Mouse (Mus musculus) fat pad, adult 2 months (tissue): Measurements from ENCODE around the gene Kcnk5.
A peak's percentile ranks its signal among the peaks of the same experiment; 100 is the strongest.

Experiments
- DNase-seq: peaks from one replicate; pipeline ENCODE4 v3.0.0-alpha.2; 2011; ENCODE audit warnings: low read depth, low spot score; ENCODE audit errors: extremely low read depth

Kcnk5 gene

DNA sequence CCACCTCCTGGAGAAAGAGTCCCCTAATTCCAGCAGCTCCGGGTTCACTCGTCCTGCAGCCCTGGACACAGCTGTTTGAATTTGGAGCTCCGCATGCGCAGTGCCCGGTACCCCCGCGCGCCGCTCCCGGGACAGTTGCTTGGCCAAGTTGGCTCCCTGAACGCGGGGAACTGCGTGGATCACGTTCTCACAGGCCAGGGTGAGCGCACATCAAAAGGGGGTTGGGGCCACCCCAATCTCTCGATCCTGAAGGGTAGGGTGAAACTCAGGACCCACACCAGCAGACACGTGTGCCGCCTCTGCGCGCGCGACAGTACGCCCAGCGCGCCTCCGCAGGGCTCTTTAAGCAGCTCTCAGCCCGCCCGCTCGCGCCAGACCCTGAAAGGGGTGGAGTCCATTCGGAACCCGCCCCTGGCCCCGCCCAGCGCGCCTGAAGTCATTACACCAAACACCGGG lies at the start of gene Kcnk5:
Gene Kcnk5, minus strand, starts transcription at position 344 of the 456 bp plus-strand sequence.
- DNase-seq = no peak

DNA sequence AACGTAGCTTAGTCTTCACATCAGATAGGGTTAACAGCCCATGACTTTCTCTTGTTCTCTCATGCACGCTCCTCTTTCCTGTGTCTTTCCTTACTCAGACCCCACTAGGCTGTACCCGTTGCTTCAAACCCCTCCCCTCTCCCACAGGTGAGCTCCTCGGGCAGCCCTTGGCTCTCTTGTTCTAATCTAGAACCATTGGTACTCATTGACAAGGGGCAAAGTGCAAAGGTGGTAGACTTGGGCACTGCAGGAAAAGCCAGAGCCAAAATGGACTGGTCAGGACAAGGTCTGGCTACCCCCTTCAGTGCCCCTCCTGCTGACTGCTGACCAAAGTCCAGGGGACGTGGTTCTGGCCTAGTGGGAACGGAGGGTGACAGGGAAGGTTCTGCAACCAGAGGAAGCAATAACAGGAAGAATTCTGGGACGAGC lies 48.5 kb upstream of the Kcnk5 start:
- DNase-seq = no peak

DNA sequence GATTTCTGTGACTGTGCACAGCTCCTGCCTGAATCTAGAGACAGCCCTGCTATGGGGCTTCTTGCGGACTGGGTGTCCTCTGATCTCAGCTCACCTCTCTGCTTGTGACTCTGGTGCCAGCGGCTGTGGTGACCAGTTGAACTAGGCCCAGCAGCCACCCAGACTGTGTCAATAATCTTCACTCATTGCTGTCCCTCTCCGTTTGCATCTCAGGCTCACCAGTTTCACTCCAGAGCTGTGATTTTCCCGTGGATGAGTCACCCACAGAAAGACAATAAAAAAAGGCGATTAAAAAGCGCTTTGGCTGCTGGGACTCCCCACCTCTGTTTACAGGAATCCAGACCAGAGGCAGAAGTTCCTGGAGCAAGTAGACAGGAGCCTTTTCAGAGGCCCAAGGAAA lies 47.8 kb upstream of the Kcnk5 start:
- no peak for DNase-seq

DNA sequence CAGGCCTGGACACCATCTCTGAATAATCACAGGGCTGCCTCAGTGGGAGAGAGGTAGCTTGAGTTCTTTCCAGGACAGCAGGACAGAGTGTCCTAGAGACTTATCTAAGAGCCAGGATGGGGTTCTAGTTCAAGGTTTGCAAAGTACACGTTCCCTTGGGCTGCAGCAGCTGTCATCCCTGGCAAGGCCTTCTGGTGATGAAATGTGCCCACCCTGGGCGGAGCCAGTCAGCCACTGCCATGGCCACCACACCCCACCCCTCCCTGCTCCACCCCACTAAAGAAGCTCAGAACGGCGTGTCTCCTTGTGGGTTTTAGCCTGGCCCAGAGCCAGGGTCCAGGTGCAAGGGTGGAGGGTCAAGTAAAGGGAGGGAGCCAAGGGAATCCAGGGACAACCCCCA lies 46.7 kb upstream of the Kcnk5 start:
- no peak for DNase-seq

DNA sequence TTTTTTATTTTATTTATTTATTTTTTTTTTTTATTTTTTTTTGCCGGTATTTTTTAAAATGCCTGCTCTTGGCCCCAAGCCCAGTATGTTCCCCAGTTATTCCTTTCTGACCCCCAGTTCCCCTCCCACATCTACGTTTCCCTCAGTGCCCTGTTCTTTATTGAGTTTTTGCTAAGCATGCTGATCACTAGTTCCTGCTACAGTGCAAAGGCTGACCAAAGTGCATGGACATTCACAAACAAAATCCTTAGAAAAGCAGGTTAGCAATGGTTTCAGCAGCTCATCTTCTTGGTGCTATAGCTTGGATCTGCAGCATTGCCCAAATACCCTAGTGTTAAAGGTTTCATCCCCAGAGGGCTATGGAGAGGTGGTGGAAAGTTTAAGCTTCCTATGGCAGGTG lies 45.4 kb upstream of the Kcnk5 start:
- no peak for DNase-seq

DNA sequence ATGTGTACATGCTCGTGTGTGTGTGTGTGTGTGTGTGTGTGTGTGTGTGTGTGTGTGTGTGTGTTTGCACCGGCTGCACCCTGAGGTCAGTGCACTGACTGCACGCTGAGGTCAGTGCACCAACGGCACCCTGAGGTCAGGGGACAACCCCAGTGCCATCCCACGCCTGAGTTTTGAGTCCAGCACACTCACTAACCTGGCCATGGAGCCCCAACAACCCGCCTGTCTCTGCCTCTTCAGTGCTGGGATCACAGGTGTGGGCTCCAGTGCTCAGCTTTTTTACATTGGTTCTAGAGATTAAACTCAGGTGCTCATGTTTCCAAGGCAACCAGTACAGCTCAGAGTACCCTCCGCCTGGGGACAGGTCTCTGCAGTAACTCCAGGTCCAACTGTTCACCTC lies 44.9 kb upstream of the Kcnk5 start:
- DNase-seq = no peak

DNA sequence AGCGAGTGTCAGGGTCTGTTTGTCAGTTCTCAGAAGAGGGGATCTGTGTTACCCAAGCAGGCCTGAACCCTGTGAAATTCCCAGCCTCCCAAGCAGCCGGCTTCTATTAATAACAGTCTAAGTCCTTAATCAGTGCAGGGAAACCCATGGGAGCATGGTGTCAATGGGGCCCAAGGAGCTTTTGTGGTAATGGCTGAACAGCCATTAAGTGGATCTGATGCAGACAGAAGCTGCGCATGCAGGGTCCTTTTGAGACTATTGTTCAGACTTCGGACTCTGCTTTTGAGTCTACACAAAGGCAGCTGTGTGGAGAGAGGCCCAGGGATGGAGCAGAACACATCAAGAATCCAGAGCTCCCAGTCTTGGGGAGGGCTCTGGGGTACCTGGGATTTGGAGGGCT lies 43.9 kb upstream of the Kcnk5 start:
- no peak for DNase-seq

DNA sequence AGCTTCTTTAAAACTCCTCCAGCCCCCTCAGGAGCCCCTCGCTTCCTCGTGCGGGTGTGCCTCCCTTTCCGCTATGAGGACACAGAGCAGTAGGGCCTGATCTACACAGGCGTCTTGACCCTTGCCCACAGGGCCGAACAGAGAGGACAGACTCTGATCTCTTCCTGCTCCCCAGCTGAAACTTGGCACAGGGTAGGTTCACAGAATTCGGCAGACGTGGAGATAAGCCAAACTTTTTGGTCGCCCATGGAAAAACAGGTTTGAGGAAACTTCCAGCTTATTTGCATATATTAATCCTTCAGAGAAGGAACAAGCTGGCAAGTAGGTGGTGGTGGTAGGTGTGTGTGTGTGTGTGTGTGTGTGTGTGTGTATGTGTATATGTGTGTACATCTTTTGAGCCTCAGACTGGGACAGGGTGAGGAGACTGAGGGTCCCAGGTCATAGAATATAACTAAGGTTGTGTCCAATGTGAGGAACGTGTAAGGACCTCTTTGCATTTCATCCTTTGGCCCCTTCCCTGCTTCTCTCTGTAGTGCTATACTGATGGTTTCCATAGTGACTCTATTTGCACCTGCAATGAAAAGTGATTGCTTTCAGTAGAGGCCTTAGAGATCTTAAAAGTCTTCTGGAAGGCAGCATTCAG lies 43.1 kb upstream of the Kcnk5 start:
- DNase-seq = peak; percentile 39

DNA sequence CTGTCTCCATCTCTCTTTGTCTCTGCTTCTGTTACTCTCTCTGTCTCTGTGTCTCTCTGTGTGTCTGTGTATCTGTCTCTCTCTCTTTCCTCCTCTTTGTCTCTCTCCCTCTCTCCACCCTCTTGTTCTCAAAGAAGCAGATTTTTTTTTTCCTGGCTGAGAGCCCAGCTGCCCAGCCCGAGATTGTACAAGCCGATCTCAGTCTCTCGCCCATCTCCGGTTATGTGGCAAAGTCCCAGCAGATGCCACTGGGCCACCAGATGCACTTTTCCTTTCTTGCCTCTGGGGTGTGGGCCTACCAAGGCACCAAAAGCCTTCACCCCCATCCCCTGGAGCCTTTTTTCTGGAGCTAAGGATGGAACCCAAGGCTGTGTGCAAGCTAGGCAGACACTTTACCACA lies 42.6 kb upstream of the Kcnk5 start:
- DNase-seq = no peak

DNA sequence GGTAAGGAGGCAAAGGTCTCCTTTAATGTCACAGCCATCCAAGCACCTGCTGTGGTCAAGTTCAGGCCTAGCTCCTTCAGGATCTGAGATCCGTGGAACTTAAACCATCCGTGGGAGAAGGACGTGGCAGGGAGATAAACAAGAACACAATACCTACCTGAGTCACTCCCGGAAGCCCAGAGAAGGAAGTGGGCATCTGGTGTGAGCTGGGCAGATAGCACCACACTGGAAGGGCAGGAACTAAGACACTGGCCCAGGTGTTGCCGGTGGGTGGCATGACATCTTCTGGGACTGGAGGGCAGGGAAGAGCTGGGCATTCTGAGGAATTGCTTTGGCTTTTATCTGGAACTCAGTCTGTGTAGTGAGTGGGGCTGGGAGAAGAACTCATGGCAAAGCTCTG lies 41.6 kb upstream of the Kcnk5 start:
- DNase-seq = no peak

DNA sequence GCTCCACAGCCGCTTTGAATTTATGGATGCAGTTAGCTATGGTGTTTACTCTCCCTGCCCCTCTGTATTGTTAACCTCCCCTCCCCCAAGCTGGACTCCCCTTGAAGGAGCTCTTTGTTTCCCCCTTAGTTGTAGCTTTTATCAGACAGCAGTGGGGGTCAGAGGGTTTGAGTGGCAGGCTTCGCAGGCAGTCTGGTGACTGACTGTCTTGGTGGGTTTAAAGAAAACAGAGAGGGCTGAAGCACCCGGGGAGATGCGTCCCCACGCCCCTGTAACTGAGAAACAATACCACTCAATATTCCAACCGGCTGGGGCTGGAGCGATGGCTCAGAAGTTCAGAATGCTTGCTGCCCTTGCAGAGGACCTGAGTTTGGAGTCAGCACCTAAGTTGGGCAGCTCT lies 39.5 kb upstream of the Kcnk5 start:
- DNase-seq = no peak

DNA sequence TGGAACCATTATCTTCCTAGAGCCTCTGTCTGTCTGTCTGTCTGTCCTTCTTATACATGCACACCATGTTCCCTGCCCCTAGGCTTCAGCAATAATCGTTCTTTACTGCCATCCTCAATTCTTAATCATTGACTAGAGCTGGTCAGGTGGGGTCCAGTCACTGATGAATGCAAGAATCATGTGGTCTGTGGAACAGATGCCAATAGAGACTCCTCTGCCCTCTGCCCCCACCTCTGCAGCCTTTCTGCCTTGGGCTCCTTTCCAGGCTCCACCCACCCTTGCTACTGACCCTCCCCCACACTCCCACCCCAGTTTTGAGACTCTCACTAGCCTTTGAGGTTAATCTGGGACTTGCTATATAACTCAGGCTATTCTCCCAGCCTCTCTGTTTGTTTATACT lies 38.2 kb upstream of the Kcnk5 start:
- no peak for DNase-seq

DNA sequence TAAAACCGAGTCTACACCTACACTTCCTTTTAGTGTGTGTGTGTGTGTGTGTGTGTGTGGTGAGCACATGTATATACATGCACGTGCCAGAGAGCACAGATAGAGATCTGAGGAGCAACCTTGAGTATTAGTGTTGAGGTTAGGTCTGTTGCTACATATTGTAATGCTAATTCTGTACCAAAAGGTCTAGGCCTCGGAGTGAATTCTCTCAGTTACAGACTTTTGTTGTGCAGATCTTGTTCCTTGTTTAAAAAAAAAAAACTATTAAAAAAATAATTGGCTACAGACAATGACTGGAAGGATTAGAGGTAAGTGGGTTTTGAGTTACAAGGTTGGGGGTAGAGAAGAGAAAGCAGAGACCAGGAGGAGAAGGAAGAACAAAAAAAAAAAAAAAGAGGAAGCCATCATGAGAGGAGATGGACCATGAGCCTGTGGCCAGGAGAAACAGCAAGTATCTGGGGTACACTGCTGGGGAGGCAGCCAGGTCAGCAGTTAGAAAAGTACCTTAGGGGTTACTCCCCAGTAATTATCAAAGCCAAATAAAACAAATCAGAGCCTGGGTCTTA lies 35.8 kb upstream of the Kcnk5 start:
- no peak for DNase-seq

DNA sequence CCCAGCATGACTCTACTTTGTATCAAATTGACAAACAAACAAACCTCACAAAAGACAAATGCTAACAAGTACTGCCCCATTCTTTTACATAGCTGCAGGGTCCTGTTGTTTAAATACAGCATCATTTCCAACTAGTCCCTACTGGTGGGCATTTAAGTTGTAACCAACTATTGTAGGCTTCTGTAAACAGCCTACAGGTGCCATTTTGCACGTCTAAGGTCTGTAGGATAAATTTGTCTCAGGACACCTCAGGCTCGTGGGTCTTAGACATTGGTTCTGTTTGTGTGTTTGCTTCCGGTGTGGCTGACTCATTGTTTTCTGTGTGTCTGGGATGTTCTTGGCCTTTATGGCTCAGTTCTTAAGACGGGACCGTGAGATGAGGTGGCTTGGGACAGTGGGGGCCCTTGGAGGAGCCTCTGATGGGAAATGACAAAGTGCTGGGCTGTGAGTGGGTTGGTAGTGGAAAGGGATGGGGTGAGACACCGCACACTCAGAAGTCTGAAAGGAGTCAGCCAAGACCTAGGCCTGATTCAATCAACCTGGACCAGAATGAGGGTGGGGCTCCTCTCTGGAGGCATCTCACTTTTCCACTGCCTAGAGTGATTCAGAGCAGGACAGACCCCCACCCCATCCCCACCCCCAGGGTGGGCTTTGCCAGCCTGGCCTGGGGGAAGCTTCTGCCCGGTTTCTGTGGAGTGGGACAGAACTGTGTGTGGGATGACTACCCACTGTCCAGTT lies 35.1 kb upstream of the Kcnk5 start:
- DNase-seq = no peak

DNA sequence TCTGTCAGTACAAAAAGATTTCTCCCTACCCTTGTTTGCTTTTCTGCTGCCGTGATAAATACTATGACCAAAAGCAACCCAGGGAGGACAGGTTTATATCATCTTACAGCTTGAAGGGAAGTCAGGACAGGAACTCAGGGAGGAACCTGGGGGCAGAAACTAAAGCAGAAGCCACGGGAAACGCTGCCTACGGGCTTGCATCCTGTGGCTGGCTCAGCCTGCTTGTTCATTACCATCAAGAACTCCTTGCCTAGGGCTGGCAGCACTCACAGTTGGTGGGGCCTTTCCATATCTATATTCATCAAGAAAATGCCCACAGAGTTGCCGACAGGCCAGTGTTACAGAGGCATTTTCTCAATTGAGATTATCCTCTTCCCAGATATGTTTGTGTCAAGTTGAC lies 34.2 kb upstream of the Kcnk5 start:
- DNase-seq = no peak

DNA sequence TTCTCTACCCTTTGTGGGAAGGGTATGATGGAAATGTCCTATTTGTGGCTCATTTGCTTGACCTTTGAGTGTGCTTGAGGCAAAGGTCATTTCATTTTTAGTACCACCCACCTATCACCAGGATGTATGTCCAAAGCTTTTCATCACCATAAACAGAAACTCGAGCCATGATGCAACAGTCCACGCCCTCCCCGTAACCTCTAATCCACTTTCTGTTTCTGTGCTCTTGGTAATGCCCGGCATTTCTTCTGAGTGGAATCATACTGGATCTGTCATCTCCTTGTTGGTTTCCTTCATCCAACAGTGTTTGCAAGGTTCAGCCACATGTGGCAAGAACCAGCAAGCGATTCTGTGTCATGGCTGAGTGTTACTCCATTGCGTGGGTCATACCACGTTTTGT lies 32.5 kb upstream of the Kcnk5 start:
- DNase-seq = no peak

DNA sequence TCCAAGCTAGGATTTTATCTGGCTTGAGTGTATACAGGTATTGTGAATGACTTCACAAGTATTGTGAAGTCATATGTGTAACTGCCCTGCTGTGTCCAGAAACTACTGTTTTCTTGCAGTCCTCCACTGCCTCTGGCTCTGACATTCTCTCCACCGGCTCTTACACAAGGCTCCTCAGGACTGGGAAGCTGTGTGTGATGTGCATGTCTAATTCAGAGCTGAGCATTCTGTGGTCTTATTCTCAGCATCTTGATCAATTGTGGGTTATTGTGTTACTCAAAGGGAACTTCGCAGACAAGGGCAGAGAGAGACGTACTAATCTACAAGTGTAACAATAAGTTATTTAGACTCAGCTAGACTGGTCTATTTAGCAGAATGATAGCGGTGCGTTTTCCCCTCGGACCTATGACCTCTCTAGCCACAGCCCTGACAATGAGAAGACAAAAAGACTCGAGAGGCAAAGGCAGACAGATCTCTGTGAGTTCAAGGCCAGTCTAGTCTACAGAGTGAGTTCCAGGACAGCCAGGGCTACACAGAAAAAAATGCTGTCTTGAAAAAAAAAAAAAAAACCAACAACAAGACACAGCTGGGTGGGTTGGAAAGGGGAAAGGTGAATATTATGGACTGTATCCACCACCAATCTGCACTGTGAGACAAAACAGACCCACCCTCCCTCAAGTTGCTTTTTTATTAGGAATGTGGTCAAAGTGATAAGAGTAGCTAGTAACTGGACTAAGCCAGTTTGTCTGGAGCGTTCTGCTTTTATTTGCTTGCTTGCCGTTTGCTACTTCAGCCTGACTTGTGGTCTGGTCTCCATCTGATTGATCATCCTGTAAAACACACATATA lies 30.4 kb upstream of the Kcnk5 start:
- DNase-seq = no peak

DNA sequence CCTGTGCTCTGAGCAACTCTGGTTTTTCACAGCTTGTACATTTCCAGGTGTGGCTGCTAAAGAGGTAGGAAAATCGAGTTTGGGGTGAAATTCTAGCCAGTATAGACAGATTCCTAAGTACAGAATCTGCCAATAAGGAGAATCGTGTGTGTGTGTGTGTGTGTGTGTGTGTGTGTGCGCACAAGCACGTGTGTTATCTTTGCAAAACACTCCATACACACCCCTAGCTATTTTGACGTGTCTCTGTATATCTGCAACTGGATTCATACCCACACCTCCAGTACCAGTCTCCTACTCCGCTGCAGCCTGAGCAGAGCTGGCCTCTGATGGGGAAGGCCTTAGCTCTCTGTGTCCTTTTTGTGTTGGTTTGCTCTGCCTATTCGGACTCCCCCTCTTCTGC lies 28.3 kb upstream of the Kcnk5 start:
- DNase-seq = no peak

DNA sequence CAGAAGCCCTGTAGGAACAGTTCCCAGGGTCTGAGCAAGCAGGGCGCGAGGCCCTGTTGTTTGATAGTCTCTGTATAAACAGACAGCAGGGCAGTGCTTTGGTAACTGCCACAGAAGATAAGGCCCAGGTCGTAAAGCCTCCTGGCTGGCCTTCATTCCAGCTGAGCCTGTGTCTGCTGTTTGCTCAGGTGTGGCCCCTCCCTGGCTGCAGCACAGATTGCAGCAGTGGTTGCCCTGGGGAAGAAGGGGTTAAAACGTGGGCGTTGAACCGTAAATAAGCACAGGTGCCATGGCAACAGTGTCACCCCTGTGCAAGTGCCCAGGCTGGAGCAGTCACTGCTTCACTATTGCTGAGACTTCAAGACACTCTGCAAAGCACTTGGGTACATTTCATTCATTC lies 26.8 kb upstream of the Kcnk5 start:
- DNase-seq = no peak

DNA sequence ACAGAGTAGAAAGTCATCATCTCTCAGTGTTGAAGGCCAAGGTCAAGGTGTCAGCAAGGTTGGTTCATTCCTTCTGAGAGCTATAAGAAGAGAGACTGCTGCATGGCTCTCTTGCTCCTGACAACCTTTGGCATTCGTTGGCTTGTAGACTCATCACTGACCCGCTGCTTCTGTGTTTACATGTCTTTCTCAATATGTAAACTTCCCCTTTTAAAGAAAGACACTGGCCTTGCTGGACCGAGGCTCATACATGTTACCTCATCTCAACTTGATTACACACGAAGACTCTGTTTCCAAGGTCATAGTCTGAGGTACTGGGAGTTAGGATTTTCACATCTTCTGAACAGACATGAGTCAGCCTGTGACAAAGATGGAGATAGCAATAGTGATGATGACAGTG lies 24.1 kb upstream of the Kcnk5 start:
- DNase-seq = no peak

DNA sequence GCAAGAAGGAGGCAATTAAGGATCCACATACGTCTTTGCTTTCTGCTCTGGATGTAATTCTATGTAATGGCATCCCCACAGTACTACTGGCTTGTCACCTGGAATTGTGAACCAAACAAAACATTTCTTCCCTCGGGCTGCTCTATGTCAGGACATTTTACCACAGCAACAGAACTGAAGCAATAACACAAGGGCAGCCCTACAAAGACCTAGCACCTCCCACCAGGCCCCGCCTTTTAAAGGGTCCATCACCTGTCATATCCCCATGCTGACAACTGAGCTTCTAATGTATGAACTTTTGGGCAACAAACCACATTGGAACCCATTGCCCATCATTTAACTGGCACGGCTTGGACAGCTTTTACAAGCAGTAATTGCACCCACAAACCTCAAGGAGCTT lies 21.7 kb upstream of the Kcnk5 start:
- DNase-seq = no peak
